Comparison of ENCODE assay signal across 8 mouse cellular contexts in genomic region chr8:92460129-92460953, GRCm38 (mm10).
A peak's percentile ranks its signal among the peaks of the same experiment; 100 is the strongest.
DNase-seq lines count a peak whose midpoint lies in the region; ATAC-seq lines count a peak whose summit lies in the region.

No protein-coding gene starts in this region.

- no peak overlapping the region for H3K27ac ChIP-seq in limb, embryonic 11.5 days (replicated peaks; ENCODE audit: low read depth, low read length)

- no peaks in the 10 kb centered on the region for H3K9me3 ChIP-seq in erythroblast, embryonic 14.5 days (ENCODE audit: control insufficient read depth, low read length)
- H3K9me3 ChIP-seq in limb, embryonic 11.5 days (ENCODE audit: control insufficient read depth, low read length) = no peaks in the 10 kb centered on the region; the same call in 1 of the 2 replicates

- peaks cover 51% of the 10 kb centered on the region for H3K27me3 ChIP-seq in erythroblast, embryonic 14.5 days (ENCODE audit: control insufficient read depth)
- H3K27me3 ChIP-seq in limb, embryonic 11.5 days (ENCODE audit: control insufficient read depth, insufficient read depth, low read length) = peaks cover 37% of the 10 kb centered on the region

- peak overlapping the region; percentile 72 for H3K9ac ChIP-seq in limb, embryonic 11.5 days (ENCODE audit: low read length)

- H3K4me1 ChIP-seq in erythroblast, embryonic 14.5 days (ENCODE audit: control insufficient read depth) = peaks cover 4% of the 10 kb centered on the region; the same call in 1 of the 2 replicates
- H3K4me1 ChIP-seq in limb, embryonic 11.5 days (ENCODE audit: control insufficient read depth, insufficient read depth, low read length) = 0 out of 2 replicates have a peak, but pooled peaks cover 4% of the 10 kb centered on the region

- WGBS in limb, embryonic 11.5 days = under 1% methylated on average over 93 of the region's 93 CpGs

- peak overlapping the region; percentile 2 for H3K4me3 ChIP-seq in erythroblast, embryonic 14.5 days (replicated peaks)
- H3K4me3 ChIP-seq in limb, embryonic 11.5 days (ENCODE audit: low read depth, low read length) = peak overlapping the region; percentile 53

- peak; percentile 40 for DNase-seq in WW6 (ENCODE audit: low read depth, low spot score)
- DNase-seq in forelimb bud, embryonic 11.5 days (ENCODE audit: low read depth, low spot score) = peak; percentile 51
- peak; percentile 78 for DNase-seq in limb, embryonic 11.5 days (ENCODE audit: low spot score)
- peak; percentile 76 for DNase-seq in neural tube, embryonic 10.5 days (ENCODE audit: extremely low spot score, low spot score)
- DNase-seq in ovary, postnatal 36 days (ENCODE audit: low spot score) = no peak

- H3K4me2 ChIP-seq in limb, embryonic 11.5 days (ENCODE audit: low read depth, severe bottlenecking) = peak overlapping the region; percentile 96

- H3K36me3 ChIP-seq in erythroblast, embryonic 14.5 days (ENCODE audit: control insufficient read depth) = no peaks in the 10 kb centered on the region
- no peaks in the 10 kb centered on the region for H3K36me3 ChIP-seq in limb, embryonic 11.5 days (ENCODE audit: control insufficient read depth, insufficient read depth, low read length)

- ATAC-seq in erythroblast, adult 5-6 weeks (replicated peaks; ENCODE audit: low FRiP score, poor library complexity, severe bottlenecking) = no peak
- peak; percentile 58; the same call in 1 of the 2 replicates for ATAC-seq in limb, embryonic 11.5 days (ENCODE audit: insufficient number of reproducible peaks, low FRiP score, low TSS enrichment, low read depth)
- ATAC-seq in activated CD4-positive, CD25-positive, alpha-beta regulatory T cell, adult 4 months = no peak
